Mouse (Mus musculus) forebrain, embryonic 11.5 days (tissue): ENCODE results near the gene Vmn2r51. TPM values are rescaled to one million over a fixed set of nuclear protein-coding genes. Genes with fewer than 3 reads are reported as not detected.
"Not testable (repeated sequence)": the region's sequence is repeated elsewhere in the genome, so short reads cannot be mapped to it uniquely, and the experiment has no call there.

ENCODE experiments used
- ATAC-seq: fragments of 200-750 bp; cut with Nextera tagmentation; replicated peaks from 2 replicates; pipeline ENCODE4 v1.8.0; 2017; ENCODE audit warnings: moderate TSS enrichment; ENCODE audit not compliant: low FRiP score
- DNase-seq: peaks from one replicate; pipeline ENCODE4 v3.0.0-alpha.2; 2017; ENCODE audit warnings: low spot score
- H3K27ac ChIP-seq: fragments of 300-500 bp; sonication (generic); 2 replicates; pipeline ENCODE4 v1.5.1; 2014; ENCODE audit warnings: low read depth, low read length
- H3K27me3 ChIP-seq: fragments of 300-500 bp; sonication (generic); 2 replicates; pipeline ENCODE4 v1.6.1; 2014; ENCODE audit warnings: mild to moderate bottlenecking, low read length, mixed read lengths; ENCODE audit not compliant: control insufficient read depth, insufficient read depth
- H3K36me3 ChIP-seq: fragments of 300-500 bp; sonication (generic); 2 replicates; pipeline ENCODE4 v1.6.1; 2014; ENCODE audit warnings: mild to moderate bottlenecking, low read length, moderate library complexity, mixed read lengths; ENCODE audit not compliant: control insufficient read depth, insufficient read depth
- H3K4me1 ChIP-seq: fragments of 300-500 bp; sonication (generic); replicated peaks from 2 replicates; pipeline ENCODE4 v1.6.1; 2014; ENCODE audit warnings: low read length, mixed read lengths; ENCODE audit not compliant: control insufficient read depth, insufficient read depth
- H3K4me2 ChIP-seq: fragments of 300-500 bp; sonication (generic); 2 replicates; pipeline ENCODE4 v1.6.1; 2014; ENCODE audit warnings: low read depth, mild to moderate bottlenecking, low read length, moderate library complexity, mixed read lengths; ENCODE audit not compliant: severe bottlenecking
- H3K4me3 ChIP-seq: fragments of 300-500 bp; sonication (generic); 2 replicates; pipeline ENCODE4 v1.5.1; 2014; ENCODE audit warnings: low read depth, low read length
- H3K9ac ChIP-seq: fragments of 300-500 bp; sonication (generic); 2 replicates; pipeline ENCODE4 v1.6.1; 2014; ENCODE audit warnings: low read length
- H3K9me3 ChIP-seq: fragments of 300-500 bp; sonication (generic); 2 replicates; pipeline ENCODE4 v1.6.1; 2016; ENCODE audit warnings: low read length, mixed read lengths; ENCODE audit not compliant: control insufficient read depth
- WGBS: fragments of 180-500 bp; shearing (Covaris S2); extraction: QIAGEN DNeasy Blood & Tissue Kit; methylation state at CpG from one replicate; pipeline ENCODE4 v1.1.7; 2014; 5-methylcytosine and 5-hydroxymethylcytosine counted together
- polyA plus RNA-seq: library from polyadenylated mRNA; unstranded; fragments of >200 nt; fragmentation: Nextera tagmentation; extraction: Ambion mirVana; gene quantifications from 2 replicates; pipeline ENCODE4 v1.2.1, GENCODE M21; 2014

Gene Vmn2r51
- not detected in 2 replicates for polyA plus RNA-seq

GRCm38 (mm10) chr7:10105641-10106040 is at the start of gene Vmn2r51:
TSS of gene Vmn2r51 (minus strand) at chr7:10105741.
- not testable (repeated sequence) for H3K36me3 ChIP-seq, ATAC-seq, H3K4me2 ChIP-seq, H3K27ac ChIP-seq, H3K27me3 ChIP-seq, H3K4me1 ChIP-seq, H3K9ac ChIP-seq, H3K9me3 ChIP-seq, H3K4me3 ChIP-seq, DNase-seq
- WGBS: 56% methylated on average over 1 of the region's 1 CpGs

- not testable (repeated sequence) for H3K9me3 ChIP-seq, H3K36me3 ChIP-seq, H3K27ac ChIP-seq, H3K4me2 ChIP-seq, H3K4me1 ChIP-seq, ATAC-seq, H3K27me3 ChIP-seq, H3K4me3 ChIP-seq, H3K9ac ChIP-seq, DNase-seq
Measured at GRCm38 (mm10) chr7:10053196-10053595, 52.3 kb downstream of the Vmn2r51 start, which contains the start of gene Vmn2r50. TSS of gene Vmn2r50 (minus strand) at chr7:10053296.

Other genes starting within 250 kb of the Vmn2r51 start
- not detected in 2 replicates for gene Vmn2r48, start 152.2 kb downstream of the Vmn2r51 start, polyA plus RNA-seq
- not detected in 2 replicates for gene Vmn2r49, start 113.5 kb downstream of the Vmn2r51 start, polyA plus RNA-seq
- not detected in 2 replicates for gene Vmn2r50, start 52.4 kb downstream of the Vmn2r51 start, polyA plus RNA-seq
- not detected in 2 replicates for gene Vmn2r52, start 70.8 kb upstream of the Vmn2r51 start, polyA plus RNA-seq
- not detected in 2 replicates for gene Vmn1r66, start 172.3 kb upstream of the Vmn2r51 start, polyA plus RNA-seq